In genomic region chr3:144616654-144617425, GRCm38 (mm10) we compare ENCODE assay signal across 8 mouse cellular contexts. TPM values are rescaled to one million over a fixed set of nuclear protein-coding genes. Genes with fewer than 3 reads are reported as not detected.
DNase-seq lines count a peak whose midpoint lies in the region; ATAC-seq lines count a peak whose summit lies in the region.

No protein-coding gene starts in this region.

- 35% methylated on average over 8 of the region's 8 CpGs for WGBS in hindbrain, embryonic 15.5 days

- no peaks in the 10 kb centered on the region for H3K9me3 ChIP-seq in hindbrain, embryonic 15.5 days

- H3K9ac ChIP-seq in hindbrain, embryonic 15.5 days = no peak overlapping the region

- peak overlapping the region; percentile 44; the same call in 1 of the 2 replicates for H3K27ac ChIP-seq in hindbrain, embryonic 15.5 days (replicated peaks)

- no peak overlapping the region for H3K4me2 ChIP-seq in hindbrain, embryonic 15.5 days

- H3K4me3 ChIP-seq in hindbrain, embryonic 15.5 days = no peak overlapping the region

- peaks cover 7% of the 10 kb centered on the region for H3K4me1 ChIP-seq in hindbrain, embryonic 15.5 days (replicated peaks)

- no peaks in the 10 kb centered on the region for H3K27me3 ChIP-seq in hindbrain, embryonic 15.5 days

- peak; percentile 83 for DNase-seq in R1 (ENCODE audit: low read depth, low spot score)
- peak; percentile 81 to 89 for DNase-seq in cerebellum, postnatal 25 days
- DNase-seq in frontal cortex, postnatal 36 days (ENCODE audit: low spot score in 2 of 2) = peak; percentile 86 to 90
- DNase-seq in layer of hippocampus, postnatal 36 days = peak; percentile 73 to 84
- DNase-seq in lung, postnatal 25 days (ENCODE audit: low spot score) = peak; percentile 84
- DNase-seq in retina, embryonic 14.5 days (ENCODE audit: low spot score) = peak; percentile 94
- DNase-seq in thymus, postnatal 36 days = peak; percentile 73 to 74

- no peaks in the 10 kb centered on the region for H3K36me3 ChIP-seq in hindbrain, embryonic 15.5 days

- peak; percentile 92 for ATAC-seq in hindbrain, embryonic 15.5 days (ENCODE audit: low FRiP score, low read depth)

RNA-seq across cellular contexts. Expression of gene Selenof, which starts 46.7 kb away (rescaled TPM):
- polyA plus RNA-seq in hindbrain, embryonic 15.5 days (2015; fragmentation: Nextera tagmentation; extraction: Ambion mirVana) = 541 and 556 TPM in 2 replicates
- 100 to 1,000 TPM; 226 to 249 TPM for total RNA-seq in layer of hippocampus, postnatal 36 days (2021)

RNA-seq across cellular contexts. Expression of gene Hs2st1, which starts 46.9 kb away (rescaled TPM):
- polyA plus RNA-seq in hindbrain, embryonic 15.5 days (2015; fragmentation: Nextera tagmentation; extraction: Ambion mirVana) = 14.4 and 14.6 TPM in 2 replicates
- total RNA-seq in layer of hippocampus, postnatal 36 days (2021) = 10 to 100 TPM; 45.4 to 47.8 TPM
